Mouse (Mus musculus): Measurements from ENCODE around the gene Slc43a2.

- TF ChIP-seq CTCF (IDR thresholded peaks at IDR 0.05; ENCODE audit: low read depth, low read length) (no peak), TAL1 (conservative IDR thresholded peaks at IDR 0.05; ENCODE audit: low read depth, low read length) (no peak), GATA2 (IDR thresholded peaks at IDR 0.05; ENCODE audit: borderline replicate concordance, low read depth, low read length) (no peak)
These were observed 19.8 kb downstream of the Slc43a2 start for GRCm38 (mm10) chr11:75551321-75551720.

Data from G1E (cell line).